Mouse (Mus musculus) urinary bladder, postnatal 36 days (tissue): ENCODE measurements at regions not wholly inside any gene's neighbourhood (a gene's known extent, or its start where the extent isn't known, plus 50 kb on each side); places are given as distances from the start of the nearest gene placed in this dataset.
"Not testable (repeated sequence)": the region's sequence is repeated elsewhere in the genome, so short reads cannot be mapped to it uniquely, and the experiment has no call there.

Experiments
- DNase-seq, 2 experiments: peaks; one replicate each; pipeline ENCODE4 v3.0.0; 2022; ENCODE audit warnings: low spot score in 2 of 2, mixed read lengths in 1 of 2

DNA sequence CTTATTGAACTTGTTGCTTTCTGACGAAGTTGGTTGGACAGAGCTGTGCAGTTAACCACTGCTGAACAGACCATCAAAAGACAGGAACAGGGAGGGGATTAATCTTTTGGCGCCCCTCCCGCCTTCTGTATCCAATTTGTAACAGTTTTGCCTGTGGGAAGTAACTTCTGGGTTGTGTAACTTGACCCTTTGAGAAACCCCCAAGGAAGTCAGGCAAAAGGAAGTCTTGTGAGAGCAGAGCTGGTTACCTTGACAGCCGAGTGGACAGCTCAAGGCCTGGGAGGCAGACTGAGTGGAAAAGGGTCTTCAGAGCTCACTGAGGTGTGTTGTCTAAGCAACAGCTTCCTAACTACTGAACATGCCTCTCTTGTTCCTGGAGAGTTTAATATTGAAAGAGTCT, 75.8 kb upstream of the Hao2 start:
- no peak for DNase-seq

- DNase-seq: peak in 1 of 2 experiments; percentile 6
These were observed 82.7 kb upstream of the Hao2 start for GRCm38 (mm10) chr3:98975777-98976176.

DNA sequence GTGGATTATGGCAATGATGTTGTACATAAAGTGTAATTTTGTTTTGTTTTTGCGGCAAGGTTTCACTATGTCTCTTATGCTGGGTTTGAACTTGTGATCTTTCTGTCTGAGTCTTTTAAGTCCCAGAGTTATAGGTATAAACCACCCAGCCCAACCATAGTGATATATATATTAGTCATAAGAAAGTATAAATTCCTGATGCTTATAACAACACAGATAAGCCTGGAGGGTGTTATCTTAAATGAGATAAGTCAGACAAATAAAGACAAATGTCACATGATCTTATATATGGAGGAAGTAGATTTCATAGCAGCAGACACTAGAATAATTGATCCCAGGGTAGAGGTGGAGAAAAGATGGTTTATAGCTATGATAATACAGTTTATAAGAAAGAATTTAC, 89.7 kb upstream of the Hao2 start:
- DNase-seq: no peak

GRCm38 (mm10) chr3:98987266-98987665, 94.2 kb upstream of the Hao2 start:
- DNase-seq: not testable (repeated sequence)

- peak in 1 of 2 experiments; percentile 5 for DNase-seq
These were observed 97.8 kb upstream of the Hao2 start for GRCm38 (mm10) chr3:98990801-98991200.

GRCm38 (mm10) chr3:98991276-98991675, 98.2 kb upstream of the Hao2 start:
- DNase-seq: no peak

DNA sequence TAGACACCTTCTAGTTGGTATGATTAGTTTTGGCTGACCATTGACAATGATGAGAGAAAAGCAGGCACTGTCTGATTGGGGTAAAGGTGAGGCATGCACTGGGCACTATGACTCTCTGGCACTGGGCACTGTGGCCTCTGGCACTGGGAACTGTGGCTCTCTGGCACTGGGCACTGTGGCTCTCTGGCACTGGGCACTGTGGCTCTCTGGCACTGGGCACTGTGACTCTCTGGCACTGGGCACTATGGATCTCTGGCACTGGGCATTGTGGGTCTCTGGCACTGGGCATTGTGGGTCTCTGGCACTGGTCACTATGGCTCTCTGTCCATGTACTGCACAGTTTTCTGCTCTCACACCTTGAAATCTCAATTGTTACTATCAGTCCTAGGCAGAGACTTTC, 101.0 kb upstream of the Hao2 start:
- no peak for DNase-seq

DNA sequence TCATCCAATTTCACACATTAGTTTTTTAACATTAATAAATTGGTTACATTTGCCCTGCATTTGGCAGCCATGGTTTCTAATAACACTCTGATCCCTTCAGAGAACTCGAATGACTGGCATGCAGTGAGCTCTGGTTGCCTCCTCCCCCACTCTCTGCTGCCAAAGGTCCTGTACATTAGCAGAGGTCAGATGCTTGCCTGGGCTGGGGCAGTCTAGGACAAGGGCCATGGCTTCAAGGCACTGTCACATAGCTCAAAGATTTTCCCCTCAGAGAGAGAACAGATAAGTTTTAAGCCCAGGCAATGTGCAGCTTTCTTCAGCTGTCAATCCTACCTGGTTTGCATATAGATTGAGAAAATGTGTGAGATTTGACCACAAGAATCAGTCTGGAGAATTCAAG, 110.2 kb upstream of the Wars2 start:
- DNase-seq: no peak

GRCm38 (mm10) chr3:99046190-99046589, 94.7 kb upstream of the Wars2 start:
- no peak for DNase-seq

- no peak for DNase-seq
These were observed 93.7 kb upstream of the Wars2 start for GRCm38 (mm10) chr3:99047156-99047555.

- DNase-seq: no peak
These were observed 91.6 kb upstream of the Wars2 start for GRCm38 (mm10) chr3:99049305-99049704.

- DNase-seq: no peak
These were observed 88.7 kb upstream of the Wars2 start for GRCm38 (mm10) chr3:99052176-99052575.

DNA sequence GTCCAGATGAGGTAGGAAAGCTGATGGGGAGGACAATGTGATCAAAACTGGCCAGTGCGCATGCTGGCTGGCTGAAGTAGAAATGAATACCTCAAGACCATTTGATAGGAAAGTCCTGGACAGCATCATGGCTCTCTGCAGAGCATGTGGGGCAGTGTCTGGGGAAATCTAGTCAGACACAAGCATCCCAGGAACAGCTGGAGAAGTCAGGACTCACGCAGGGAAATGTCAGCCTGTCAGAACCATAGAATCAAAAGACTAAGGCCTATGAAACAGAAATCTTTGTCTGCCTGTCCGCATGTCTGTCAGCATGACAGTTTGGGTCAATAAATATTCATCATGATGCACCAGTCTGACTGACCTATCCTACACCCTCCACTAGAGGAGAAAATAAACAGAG, 73.7 kb upstream of the Wars2 start:
- no peak for DNase-seq
